Mouse (Mus musculus) MEL (cell line): ENCODE measurements around the gene Pgpep1. TPM values are rescaled to one million over a fixed set of nuclear protein-coding genes. Genes with fewer than 3 reads are reported as not detected.

Experiments
- DNase-seq: peaks from one replicate; pipeline ENCODE4 v3.0.0; 2011; ENCODE audit warnings: low read depth, low spot score
- H3K27ac ChIP-seq: 2 replicates; pipeline ENCODE4 v1.5.1; 2012; ENCODE audit warnings: low read depth, mild to moderate bottlenecking, control low read depth, low read length, moderate library complexity; ENCODE audit not compliant: control insufficient read depth
- H3K27me3 ChIP-seq, 2 experiments: fragments of 150-350 bp in 1 of 2; sonication (generic) in 1 of 2; 2 replicates each; pipeline ENCODE4 v1.6.1; 2012; ENCODE audit warnings: low read length in 2 of 2, mild to moderate bottlenecking in 2 of 2, improper control_type of control experiment in 1 of 2, moderate library complexity in 1 of 2; ENCODE audit not compliant: insufficient read depth in 2 of 2, control insufficient read depth in 1 of 2
- H3K36me3 ChIP-seq, 2 experiments: 2 replicates each; pipeline ENCODE4 v1.6.1; 2012 to 2014; ENCODE audit warnings: low read length in 2 of 2, improper control_type of control experiment in 1 of 2, inconsistent platforms in 1 of 2, mild to moderate bottlenecking in 1 of 2; ENCODE audit not compliant: insufficient read depth in 2 of 2, control insufficient read depth in 1 of 2
- H3K4me1 ChIP-seq, 2 experiments: fragments of 150-350 bp in 1 of 2; sonication (generic) in 1 of 2; 2 replicates each; pipeline ENCODE4 v1.6.1; 2012; ENCODE audit warnings: low read length in 2 of 2, improper control_type of control experiment in 1 of 2, mild to moderate bottlenecking in 1 of 2; ENCODE audit not compliant: insufficient read depth in 2 of 2, control insufficient read depth in 1 of 2
- H3K4me3 ChIP-seq, 2 experiments: fragments of 150-350 bp in 1 of 2; sonication (generic) in 1 of 2; 2 replicates each; pipeline ENCODE4 v1.5.1; 2012; ENCODE audit warnings: low read depth in 2 of 2, low read length in 2 of 2, mild to moderate bottlenecking in 2 of 2, moderate library complexity in 2 of 2, control low read depth in 1 of 2, improper control_type of control experiment in 1 of 2; ENCODE audit not compliant: control insufficient read depth in 1 of 2, insufficient read depth in 1 of 2
- H3K79me2 ChIP-seq: 2 replicates; pipeline ENCODE4 v1.6.1; 2012; ENCODE audit warnings: mild to moderate bottlenecking, low read length, moderate library complexity; ENCODE audit not compliant: control insufficient read depth, poor library complexity, insufficient read depth
- H3K9ac ChIP-seq: 2 replicates; pipeline ENCODE4 v1.6.1; 2012; ENCODE audit warnings: low read depth, mild to moderate bottlenecking, control low read depth, low read length, moderate library complexity; ENCODE audit not compliant: control insufficient read depth, poor library complexity, severe bottlenecking
- H3K9me3 ChIP-seq: fragments of 150-350 bp; sonication (generic); replicated peaks from 2 replicates; pipeline ENCODE4 v1.6.1; 2012; ENCODE audit warnings: mild to moderate bottlenecking, low read length, improper control_type of control experiment, moderate library complexity; ENCODE audit not compliant: insufficient read depth
- CHD1 ChIP-seq: IDR thresholded peaks from 2 replicates; pipeline ENCODE4 v1.6.1; 2012; ENCODE audit warnings: low read depth, mild to moderate bottlenecking, inconsistent platforms, low read length, improper control_type of control experiment
- CHD2 ChIP-seq: IDR thresholded peaks from 2 replicates; pipeline ENCODE4 v1.6.1; 2011; ENCODE audit warnings: low read length, improper control_type of control experiment
- E2F4 ChIP-seq: IDR thresholded peaks from 2 replicates; pipeline ENCODE4 v1.6.1; 2011; ENCODE audit warnings: low read depth, low read length, improper control_type of control experiment, borderline replicate concordance
- ELF1 ChIP-seq: IDR thresholded peaks from 2 replicates; pipeline ENCODE4 v1.6.1; 2014; ENCODE audit warnings: low read depth, mild to moderate bottlenecking, inconsistent platforms, low read length, improper control_type of control experiment, moderate library complexity
- EP300 ChIP-seq, 2 experiments: IDR thresholded peaks; 2 replicates each; pipeline ENCODE4 v1.6.1; 2011; ENCODE audit warnings: improper control_type of control experiment in 2 of 2, low read length in 2 of 2, low read depth in 1 of 2, mild to moderate bottlenecking in 1 of 2
- GABPA ChIP-seq: IDR thresholded peaks from 2 replicates; pipeline ENCODE4 v1.6.1; 2012; ENCODE audit warnings: low read depth, mild to moderate bottlenecking, inconsistent platforms, low read length, improper control_type of control experiment, moderate library complexity
- JUND ChIP-seq: IDR thresholded peaks from 2 replicates; pipeline ENCODE4 v1.6.1; 2011; ENCODE audit warnings: low read depth, mild to moderate bottlenecking, improper control_type of control experiment, low read length
- KAT2A ChIP-seq: conservative IDR thresholded peaks from 2 replicates; pipeline ENCODE4 v1.6.1; 2012; ENCODE audit warnings: low read depth, low read length, improper control_type of control experiment, inconsistent platforms
- MAFK ChIP-seq: IDR thresholded peaks from 2 replicates; pipeline ENCODE4 v1.6.1; 2011; ENCODE audit warnings: low read depth, mild to moderate bottlenecking, low read length, improper control_type of control experiment, borderline replicate concordance
- MAZ ChIP-seq: IDR thresholded peaks from 2 replicates; pipeline ENCODE4 v1.6.1; 2012; ENCODE audit warnings: low read depth, mild to moderate bottlenecking, inconsistent platforms, low read length, improper control_type of control experiment
- MEF2A ChIP-seq: IDR thresholded peaks from 2 replicates; pipeline ENCODE4 v1.6.1; 2014; ENCODE audit warnings: low read depth, mild to moderate bottlenecking, inconsistent platforms, low read length, improper control_type of control experiment; ENCODE audit not compliant: poor library complexity, insufficient replicate concordance, severe bottlenecking; ENCODE audit errors: extremely low read depth
- MXI1 ChIP-seq: IDR thresholded peaks from 2 replicates; pipeline ENCODE4 v1.6.1; 2011; ENCODE audit warnings: mild to moderate bottlenecking, low read depth, low read length, improper control_type of control experiment
- MYC ChIP-seq: IDR thresholded peaks from 2 replicates; pipeline ENCODE4 v1.6.1; 2011; ENCODE audit warnings: low read depth, mild to moderate bottlenecking, low read length, improper control_type of control experiment, moderate library complexity
- NELFE ChIP-seq: IDR thresholded peaks from 2 replicates; pipeline ENCODE4 v1.6.1; 2011; ENCODE audit warnings: low read depth, low read length, improper control_type of control experiment
- NRF1 ChIP-seq: IDR thresholded peaks from 2 replicates; pipeline ENCODE4 v1.6.1; 2014; ENCODE audit warnings: low read depth, mild to moderate bottlenecking, inconsistent platforms, low read length, improper control_type of control experiment, moderate library complexity; ENCODE audit not compliant: poor library complexity, insufficient read depth, severe bottlenecking
- POLR2A ChIP-seq, 2 experiments: IDR thresholded peaks; 2 replicates each; pipeline ENCODE4 v1.6.1; 2011 to 2012; ENCODE audit warnings: low read length in 2 of 2, mild to moderate bottlenecking in 2 of 2, control low read depth in 1 of 2, improper control_type of control experiment in 1 of 2, low read depth in 1 of 2, moderate library complexity in 1 of 2; ENCODE audit not compliant: control insufficient read depth in 1 of 2, insufficient read depth in 1 of 2, poor library complexity in 1 of 2
- POLR2AphosphoS2 ChIP-seq: IDR thresholded peaks from 2 replicates; pipeline ENCODE4 v1.6.1; 2011; ENCODE audit warnings: low read length, improper control_type of control experiment
- POLR2AphosphoS5 ChIP-seq: IDR thresholded peaks from 2 replicates; pipeline ENCODE4 v1.6.1; 2012; ENCODE audit warnings: low read depth, borderline replicate concordance, mild to moderate bottlenecking, inconsistent platforms, low read length, moderate library complexity, mixed read lengths
- SMC3 ChIP-seq: IDR thresholded peaks from 2 replicates; pipeline ENCODE4 v1.6.1; 2011; ENCODE audit warnings: low read depth, low read length, improper control_type of control experiment
- UBTF ChIP-seq: IDR thresholded peaks from 2 replicates; pipeline ENCODE4 v1.6.1; 2012; ENCODE audit warnings: low read depth, mild to moderate bottlenecking, inconsistent platforms, low read length, improper control_type of control experiment, moderate library complexity, borderline replicate concordance; ENCODE audit not compliant: insufficient read depth
- USF1 ChIP-seq: IDR thresholded peaks from 2 replicates; pipeline ENCODE4 v1.6.1; 2014; ENCODE audit warnings: low read depth, mild to moderate bottlenecking, inconsistent platforms, low read length, improper control_type of control experiment, moderate library complexity
- USF2 ChIP-seq, 2 experiments: IDR thresholded peaks; 2 replicates each; pipeline ENCODE4 v1.6.1; 2011 to 2012; ENCODE audit warnings: improper control_type of control experiment in 2 of 2, low read length in 2 of 2, borderline replicate concordance in 1 of 2, inconsistent platforms in 1 of 2, low read depth in 1 of 2, mild to moderate bottlenecking in 1 of 2; ENCODE audit not compliant: insufficient read depth in 1 of 2
- ZC3H11A ChIP-seq: IDR thresholded peaks from 2 replicates; pipeline ENCODE4 v1.6.1; 2012; ENCODE audit warnings: low read depth, mild to moderate bottlenecking, inconsistent platforms, low read length, improper control_type of control experiment
- ZNF384 ChIP-seq: IDR thresholded peaks from 2 replicates; pipeline ENCODE4 v1.6.1; 2012; ENCODE audit warnings: low read depth, mild to moderate bottlenecking, inconsistent platforms, low read length, improper control_type of control experiment
- polyA plus RNA-seq, 2 experiments: library from polyadenylated mRNA; stranded (reverse) in 1 of 2; unstranded in 1 of 2; fragments of >175 nt in 1 of 2; fragments of >200 nt in 1 of 2; gene quantifications; 2 replicates each; pipeline versions ENCODE4 v1.2.1 to v1.2.4; 2012; ENCODE audit warnings: low replicate concordance in 2 of 2, low read depth in 1 of 2; ENCODE audit not compliant: insufficient read length in 2 of 2, insufficient read depth in 1 of 2, missing spikeins in 1 of 2
- total RNA-seq: library from RNA; depleted of rRNA; stranded (reverse); fragments of 300-350 nt; gene quantifications from 2 replicates; pipeline ENCODE4 v1.2.3, GENCODE M21; 2012

Pgpep1 gene
- total and polyA plus RNA-seq, 3 experiments, result 12.6 to 19.5 TPM; not detected in 1

DNA sequence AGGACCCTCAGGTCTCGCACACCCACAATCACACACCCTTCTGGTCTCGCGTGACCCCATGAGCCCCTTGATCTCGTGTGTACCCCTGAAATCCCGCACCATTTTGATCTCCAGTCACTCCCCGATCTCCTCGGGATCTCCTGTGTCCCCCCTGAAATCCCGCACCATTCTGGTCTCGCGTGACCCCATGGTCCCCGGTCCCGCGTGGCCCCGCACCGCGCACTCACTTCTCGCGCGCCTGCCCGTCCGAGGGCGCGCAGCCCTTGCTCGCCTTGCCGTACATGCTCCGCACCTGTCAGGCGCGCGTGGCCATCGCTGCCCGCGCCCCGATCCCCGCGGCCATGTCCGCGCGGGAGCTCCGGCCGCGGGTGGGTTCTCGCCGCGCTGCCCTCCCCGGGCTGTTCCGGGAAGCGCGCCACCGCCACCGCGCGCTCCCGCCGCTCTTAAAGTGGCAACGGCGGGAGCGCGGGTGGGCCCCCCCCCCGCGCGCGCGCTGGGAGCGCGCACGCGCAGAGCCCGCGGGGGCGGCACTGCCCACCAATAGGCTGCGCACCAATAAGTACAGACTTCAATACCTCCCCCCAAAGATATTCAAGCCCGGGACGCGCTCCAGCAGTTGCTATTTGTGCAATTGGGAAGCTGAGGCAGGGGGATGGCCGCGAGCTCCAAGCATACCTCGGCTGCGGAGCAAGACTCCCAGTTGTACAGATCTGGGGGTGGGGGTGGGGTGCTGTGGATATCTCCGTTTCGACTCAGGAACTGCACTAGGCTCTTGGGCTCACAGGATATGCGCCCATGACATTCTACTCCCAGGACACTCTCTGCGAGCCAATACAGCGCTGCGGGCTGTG, 52.1 kb downstream of the Pgpep1 start (continued):
- TF ChIP-seq E2F4, result 0 out of 2 replicates have a peak, but pooled peaks have one; percentile 49
- TF ChIP-seq MAFK, result no peak
- peak; percentile 71 for TF ChIP-seq NRF1

DNA sequence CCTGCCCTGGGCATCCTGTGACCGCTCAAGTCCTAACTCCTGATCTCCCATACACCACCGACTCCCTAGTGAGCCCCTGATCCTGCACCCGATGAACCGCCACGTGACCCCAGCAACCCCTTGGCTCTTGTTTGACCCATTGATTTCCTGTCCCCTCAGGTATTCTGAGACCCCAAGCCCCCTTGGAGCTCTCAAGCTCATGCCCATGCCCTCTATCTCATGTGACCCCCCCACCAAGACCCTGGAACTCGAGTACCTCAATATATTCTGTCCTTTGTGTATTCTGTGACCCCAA, 52.6 kb downstream of the Pgpep1 start:
- no peaks in the 10 kb centered on the region for H3K27me3 ChIP-seq
- H3K4me3 ChIP-seq, result peak overlapping the region; percentile 88 to 92
- H3K4me1 ChIP-seq, result peaks cover 0 to 8% of the 10 kb centered on the region in 2 experiments; a peak in 3 of 4 replicates
- TF ChIP-seq ZC3H11A (no peak), SMC3 (no peak), MYC (no peak), CHD2 (no peak), NELFE (no peak), MEF2A (no peak), CHD1 (no peak), MXI1 (no peak), KAT2A (no peak), EP300 (IDR thresholded peaks at IDR 0.05; ENCODE audit: low read depth in 1 of 2, low read length in 2 of 2) (no peak), ZNF384 (no peak), POLR2AphosphoS2 (no peak), USF2 (IDR thresholded peaks at IDR 0.05; ENCODE audit: borderline replicate concordance in 1 of 2, insufficient read depth in 1 of 2, low read depth in 1 of 2, low read length in 2 of 2) (0 out of 4 replicates have a peak, but pooled peaks of 1 of the 2 experiments have one; percentile 6), E2F4 (no peak), MAZ (0 out of 2 replicates have a peak, but pooled peaks have one; percentile 28), UBTF (no peak), ELF1 (no peak), POLR2A (IDR thresholded peaks at IDR 0.05; ENCODE audit: control insufficient read depth in 1 of 2, insufficient read depth in 1 of 2, low read depth in 1 of 2, low read length in 2 of 2, poor library complexity in 1 of 2) (no peak), POLR2AphosphoS5 (no peak), MAFK (no peak), USF1 (peak; percentile 76), GABPA (no peak), JUND (no peak)
- no peaks in the 10 kb centered on the region; a peak in 1 of 4 replicates for H3K36me3 ChIP-seq
- DNase-seq, result no peak
- H3K79me2 ChIP-seq, result peaks cover 29% of the 10 kb centered on the region
- no peaks in the 10 kb centered on the region for H3K9me3 ChIP-seq
- peak overlapping the region; percentile 96 for H3K9ac ChIP-seq
- peak overlapping the region; percentile 71 for H3K27ac ChIP-seq
